Mouse (Mus musculus) forebrain, embryonic 14.5 days (tissue): Measurements from ENCODE around the gene Tspoap1. TPM values are rescaled to one million over a fixed set of nuclear protein-coding genes. Genes with fewer than 3 reads are reported as not detected.

Experiments
- ATAC-seq: fragments of 200-750 bp; cut with Nextera tagmentation; 2 replicates; pipeline ENCODE4 v1.8.0; 2017; ENCODE audit warnings: mild to moderate bottlenecking, moderate library complexity
- DNase-seq: peaks from one replicate; pipeline ENCODE4 v3.0.0-alpha.2; 2015; ENCODE audit warnings: low spot score
- H3K27ac ChIP-seq: fragments of 300-500 bp; sonication (generic); 2 replicates; pipeline ENCODE4 v1.5.1; 2014; ENCODE audit warnings: low read depth, mild to moderate bottlenecking, control low read depth, low read length, moderate library complexity
- H3K27me3 ChIP-seq: fragments of 300-500 bp; sonication (generic); replicated peaks from 2 replicates; pipeline ENCODE4 v1.6.1; 2014; ENCODE audit warnings: low read length, control low read depth, mixed read lengths; ENCODE audit not compliant: control insufficient read depth, insufficient read depth
- H3K36me3 ChIP-seq: fragments of 300-500 bp; sonication (generic); 2 replicates; pipeline ENCODE4 v1.6.1; 2014; ENCODE audit warnings: low read length, control low read depth; ENCODE audit not compliant: control insufficient read depth, insufficient read depth
- H3K4me1 ChIP-seq: fragments of 300-500 bp; sonication (generic); 2 replicates; pipeline ENCODE4 v1.6.1; 2014; ENCODE audit warnings: antibody characterized with exemption, low read length, control low read depth; ENCODE audit not compliant: control insufficient read depth, insufficient read depth
- H3K4me2 ChIP-seq: fragments of 300-500 bp; sonication (generic); 2 replicates; pipeline ENCODE4 v1.6.1; 2014; ENCODE audit warnings: mild to moderate bottlenecking, control low read depth, low read length
- H3K4me3 ChIP-seq: fragments of 300-500 bp; sonication (generic); 2 replicates; pipeline ENCODE4 v1.5.1; 2014; ENCODE audit warnings: low read depth, low read length, control low read depth
- H3K9ac ChIP-seq: fragments of 300-500 bp; sonication (generic); 2 replicates; pipeline ENCODE4 v1.6.1; 2014; ENCODE audit warnings: mild to moderate bottlenecking, low read length, control low read depth, moderate library complexity
- H3K9me3 ChIP-seq: fragments of 300-500 bp; sonication (generic); replicated peaks from 2 replicates; pipeline ENCODE4 v1.6.1; 2016; ENCODE audit warnings: low read length, control low read depth, mixed read lengths; ENCODE audit not compliant: control insufficient read depth
- WGBS: fragments of 180-500 bp; shearing (Covaris S2); extraction: QIAGEN DNeasy Blood & Tissue Kit; methylation state at CpG from one replicate; pipeline ENCODE4 v1.1.7; 2014; 5-methylcytosine and 5-hydroxymethylcytosine counted together
- polyA plus RNA-seq: library from polyadenylated mRNA; unstranded; fragments of >200 nt; fragmentation: Nextera tagmentation; extraction: Ambion mirVana; gene quantifications from 2 replicates; pipeline ENCODE4 v1.2.1, GENCODE M21; 2014

Gene Tspoap1
- polyA plus RNA-seq, 1 experiment from 2014 or later = 13.5 TPM

DNA sequence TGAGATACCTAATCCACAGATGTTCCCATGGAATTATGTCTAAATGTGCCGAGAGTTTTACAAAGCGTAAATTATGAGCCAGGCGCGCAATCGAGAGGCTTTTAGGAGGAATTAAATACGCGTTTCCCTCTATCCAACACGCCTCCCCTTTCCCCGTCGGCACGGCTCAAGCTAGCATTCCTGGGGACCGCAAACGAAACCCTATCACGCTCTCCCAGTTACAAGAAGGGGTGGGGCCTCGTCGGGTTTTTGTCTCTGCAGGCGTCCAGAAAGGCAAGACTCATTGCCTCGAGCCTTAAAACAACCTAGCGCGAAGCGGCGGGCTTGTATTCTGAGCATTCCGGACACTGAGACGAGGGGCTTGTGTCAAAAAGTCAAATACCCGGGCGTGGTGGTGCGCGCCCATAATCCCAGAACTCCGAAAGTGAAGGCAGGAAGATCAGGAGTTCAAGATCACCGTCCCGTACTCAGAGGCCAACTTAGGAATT is 23.6 kb upstream of the Tspoap1 start:
- DNase-seq = peak; percentile 74

DNA sequence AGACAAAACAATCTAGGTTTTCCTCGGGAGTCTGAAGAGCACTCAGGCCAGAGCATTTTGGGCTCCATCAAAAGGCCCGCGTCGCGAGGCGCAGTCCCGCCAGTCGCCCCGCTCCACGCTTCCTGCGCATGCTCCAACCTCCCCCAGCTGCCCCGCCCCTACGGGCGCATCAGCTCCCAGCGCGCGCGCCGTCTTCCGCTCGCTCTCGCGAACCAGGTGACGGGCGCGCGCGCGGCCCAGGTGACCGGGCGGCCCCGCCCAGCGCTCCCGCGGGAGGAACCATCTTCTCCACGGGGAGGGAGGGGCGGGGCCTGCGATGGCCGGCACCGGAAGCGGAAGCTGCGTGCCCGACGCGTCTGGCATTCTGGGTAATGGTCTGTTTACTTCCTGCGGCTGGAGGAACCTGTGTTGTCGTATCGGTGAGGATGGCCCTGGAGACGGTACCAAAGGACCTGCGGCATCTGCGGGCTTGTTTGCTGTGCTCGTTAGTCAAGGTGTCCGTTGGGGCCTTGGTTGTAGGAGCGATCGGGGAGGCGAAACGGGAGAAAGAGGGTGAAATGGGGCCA is 23.1 kb upstream of the Tspoap1 start, which contains the start of gene Supt4a:
TSS of gene Supt4a (plus strand) at position 378 of the 566 bp plus-strand sequence.
- Histone ChIP-seq H3K9me3 (no peaks in the 10 kb centered on the region), H3K36me3 (peaks cover 28% of the 10 kb centered on the region), H3K4me2 (peak within 1 kb of the TSS; percentile 98), H3K27ac (peak within 1 kb of the TSS; percentile 62), H3K27me3 (no peaks in the 10 kb centered on the region), H3K9ac (peak within 1 kb of the TSS; percentile 80), H3K4me3 (peak within 1 kb of the TSS; percentile 75), H3K4me1 (peaks cover 3% of the 10 kb centered on the region; the same call in 1 of the 2 replicates)
- DNase-seq (peak; percentile 99), ATAC-seq (peak; percentile 95)
- 0% methylated on average over 53 of the region's 57 CpGs for WGBS

More for the DNA sequence above, 23.6 kb upstream of the Tspoap1 start:
- H3K9me3 ChIP-seq = no peaks in the 10 kb centered on the region
- peak overlapping the region; percentile 62 for H3K27ac ChIP-seq
- 1% methylated on average over 31 of the region's 31 CpGs for WGBS
- H3K9ac ChIP-seq = peak overlapping the region; percentile 67
- peaks cover 3% of the 10 kb centered on the region; the same call in 1 of the 2 replicates for H3K4me1 ChIP-seq
- H3K4me2 ChIP-seq = peak overlapping the region; percentile 76
- peak overlapping the region; percentile 75 for H3K4me3 ChIP-seq
- peaks cover 22% of the 10 kb centered on the region for H3K36me3 ChIP-seq
- H3K27me3 ChIP-seq = no peaks in the 10 kb centered on the region
- ATAC-seq = peak; percentile 75

DNA sequence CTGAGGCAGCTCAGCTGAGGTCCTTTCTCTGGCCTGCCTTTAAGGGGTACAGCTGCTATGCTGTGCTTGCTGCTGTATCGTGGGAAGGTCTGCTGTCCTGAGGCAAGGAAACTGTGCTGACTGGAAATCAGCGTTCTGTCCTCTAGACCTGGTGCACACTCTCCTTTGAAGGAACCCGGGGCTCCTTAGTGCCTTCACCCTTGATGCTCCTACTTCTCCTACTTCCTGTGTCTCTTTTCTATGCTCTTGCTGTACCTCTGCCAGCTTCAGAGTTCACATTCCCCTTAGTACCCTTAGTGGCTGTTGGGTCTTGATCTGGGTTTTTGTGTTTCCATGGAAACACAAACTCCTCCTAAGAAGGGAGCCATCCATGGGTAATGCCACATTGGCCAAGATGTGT is 16.6 kb upstream of the Tspoap1 start:
- ATAC-seq = no peak
- Histone ChIP-seq H3K36me3 (peaks cover 47% of the 10 kb centered on the region), H3K4me1 (no peaks in the 10 kb centered on the region), H3K9ac (no peak overlapping the region), H3K27me3 (no peaks in the 10 kb centered on the region), H3K27ac (no peak overlapping the region), H3K4me3 (no peak overlapping the region), H3K4me2 (no peak overlapping the region), H3K9me3 (no peaks in the 10 kb centered on the region)
- 96% methylated on average over 3 of the region's 3 CpGs for WGBS
- DNase-seq = no peak

DNA sequence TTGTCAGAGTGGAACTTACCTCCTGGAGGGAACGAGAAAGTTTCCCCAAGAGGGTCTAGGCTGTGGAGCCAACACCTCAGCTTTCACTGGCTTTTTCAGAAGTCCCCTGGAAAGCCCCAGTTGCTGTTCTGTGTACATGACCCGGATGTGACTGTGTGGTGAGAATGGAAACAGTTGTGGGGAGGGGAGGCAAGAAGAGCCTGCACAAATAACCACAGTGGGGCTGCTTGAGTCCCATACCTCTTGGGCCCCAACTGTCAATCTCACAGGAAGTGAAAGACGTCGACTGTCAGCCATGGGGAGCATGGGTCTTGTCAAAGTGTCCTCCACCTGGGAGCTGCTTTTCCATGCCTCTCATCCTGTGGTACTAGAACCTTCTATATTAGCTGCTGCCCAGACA is 15.4 kb upstream of the Tspoap1 start:
- Histone ChIP-seq H3K4me3 (no peak overlapping the region), H3K4me2 (no peak overlapping the region), H3K27ac (no peak overlapping the region), H3K9me3 (no peaks in the 10 kb centered on the region), H3K36me3 (peaks cover 40% of the 10 kb centered on the region), H3K27me3 (no peaks in the 10 kb centered on the region), H3K9ac (no peak overlapping the region), H3K4me1 (no peaks in the 10 kb centered on the region)
- ATAC-seq (no peak), DNase-seq (no peak)
- 82% methylated on average over 4 of the region's 4 CpGs for WGBS

DNA sequence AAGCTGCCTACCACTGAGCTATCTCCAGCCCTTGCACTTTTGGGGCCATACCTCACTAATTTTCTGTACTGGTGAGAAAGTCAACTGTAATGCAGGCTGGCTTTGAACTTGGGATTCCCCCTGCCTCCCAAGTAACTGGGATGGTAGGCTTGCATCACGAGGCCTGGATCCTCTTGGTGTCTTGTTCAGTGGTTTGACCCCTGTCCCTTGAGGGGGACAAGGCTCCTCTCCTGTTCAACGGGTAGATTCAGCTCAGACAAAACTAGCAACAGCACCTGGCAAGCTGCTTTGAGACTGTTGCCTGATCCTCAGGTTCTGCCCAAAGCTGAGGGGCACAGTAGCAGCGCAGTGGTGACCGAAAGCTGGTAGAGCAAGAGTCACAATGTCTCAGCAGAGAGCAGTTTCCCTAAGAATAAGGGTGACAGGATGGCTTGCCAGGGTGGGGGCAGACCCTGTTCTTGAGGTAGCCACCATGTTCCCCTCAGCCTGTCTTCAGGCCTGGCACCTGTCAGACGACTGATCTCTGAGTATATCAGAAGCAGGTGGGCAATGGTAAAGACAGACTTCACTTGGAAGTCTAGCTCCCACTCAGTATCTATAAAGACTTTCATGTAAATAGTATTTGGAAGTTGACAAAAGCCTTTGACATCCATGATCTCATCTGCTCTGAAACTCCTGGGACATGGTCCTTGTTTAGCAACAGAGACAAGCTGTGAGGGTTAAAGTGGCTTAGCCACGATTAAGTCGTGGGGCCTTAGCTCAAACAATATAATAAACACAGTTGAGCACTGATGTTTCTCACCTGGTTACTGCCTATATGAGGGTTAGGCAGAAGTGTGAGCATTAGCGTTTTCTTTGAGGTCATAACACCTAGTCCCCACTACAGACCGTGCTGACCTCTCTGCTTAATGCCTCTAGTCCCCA is 14.4 kb upstream of the Tspoap1 start:
- DNase-seq (no peak), ATAC-seq (no peak)
- Histone ChIP-seq H3K9me3 (no peaks in the 10 kb centered on the region), H3K4me1 (no peaks in the 10 kb centered on the region), H3K36me3 (peaks cover 30% of the 10 kb centered on the region), H3K4me2 (no peak overlapping the region), H3K27me3 (no peaks in the 10 kb centered on the region), H3K27ac (no peak overlapping the region), H3K4me3 (no peak overlapping the region), H3K9ac (no peak overlapping the region)
- WGBS = 79% methylated on average over 9 of the region's 9 CpGs

DNA sequence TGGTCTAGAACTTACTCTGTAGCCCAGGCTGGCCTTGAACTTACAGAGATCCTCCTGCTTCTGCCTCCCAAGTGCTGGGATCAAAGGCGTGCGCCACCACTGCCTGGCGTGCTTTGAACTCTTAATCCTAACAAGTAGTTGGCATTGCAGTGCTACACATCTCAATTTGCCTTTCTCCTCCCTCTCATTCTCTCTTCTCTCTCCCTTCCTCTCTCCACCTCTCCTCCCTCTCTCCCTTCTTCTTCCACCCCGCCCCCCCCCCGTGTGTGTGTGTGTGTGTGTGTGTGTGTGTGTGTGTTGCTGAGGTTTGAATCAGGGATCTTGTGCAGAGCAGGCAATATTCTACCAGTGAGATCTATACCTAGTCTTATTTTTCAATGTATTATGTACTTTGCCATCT is 13.0 kb upstream of the Tspoap1 start:
- no peaks in the 10 kb centered on the region for H3K27me3 ChIP-seq
- peaks cover 19% of the 10 kb centered on the region for H3K36me3 ChIP-seq
- no peak overlapping the region for H3K27ac ChIP-seq
- no peak overlapping the region for H3K4me3 ChIP-seq
- no peaks in the 10 kb centered on the region for H3K4me1 ChIP-seq
- no peak overlapping the region for H3K4me2 ChIP-seq
- no peaks in the 10 kb centered on the region for H3K9me3 ChIP-seq
- no peak overlapping the region for H3K9ac ChIP-seq
- ATAC-seq = no peak
- DNase-seq = no peak
- WGBS = 93% methylated on average over 4 of the region's 5 CpGs

DNA sequence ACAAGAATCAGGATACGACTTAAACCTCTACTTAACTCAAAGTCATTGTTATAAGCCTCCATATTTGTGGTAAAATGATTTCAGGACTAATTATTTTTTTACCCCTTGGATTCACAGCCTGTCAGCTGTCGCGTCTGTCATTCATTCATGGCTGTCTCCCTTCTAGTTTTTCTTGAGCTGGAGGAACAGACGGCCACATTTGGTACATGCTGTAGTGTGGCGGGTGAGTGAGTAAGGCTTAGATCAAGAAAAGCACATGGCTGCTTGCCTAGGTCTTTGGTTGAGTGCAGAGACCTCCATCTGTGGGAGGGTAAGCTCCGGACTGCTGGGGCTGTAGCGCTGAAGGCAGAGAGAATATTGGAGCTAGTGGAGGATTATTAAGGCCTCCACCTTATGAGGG is 12.6 kb upstream of the Tspoap1 start:
- Histone ChIP-seq H3K36me3 (peaks cover 17% of the 10 kb centered on the region), H3K27ac (no peak overlapping the region), H3K4me2 (no peak overlapping the region), H3K4me1 (no peaks in the 10 kb centered on the region), H3K9me3 (no peaks in the 10 kb centered on the region), H3K27me3 (no peaks in the 10 kb centered on the region), H3K4me3 (no peak overlapping the region), H3K9ac (no peak overlapping the region)
- DNase-seq = peak; percentile 5
- ATAC-seq = no peak
- 86% methylated on average over 7 of the region's 7 CpGs for WGBS

DNA sequence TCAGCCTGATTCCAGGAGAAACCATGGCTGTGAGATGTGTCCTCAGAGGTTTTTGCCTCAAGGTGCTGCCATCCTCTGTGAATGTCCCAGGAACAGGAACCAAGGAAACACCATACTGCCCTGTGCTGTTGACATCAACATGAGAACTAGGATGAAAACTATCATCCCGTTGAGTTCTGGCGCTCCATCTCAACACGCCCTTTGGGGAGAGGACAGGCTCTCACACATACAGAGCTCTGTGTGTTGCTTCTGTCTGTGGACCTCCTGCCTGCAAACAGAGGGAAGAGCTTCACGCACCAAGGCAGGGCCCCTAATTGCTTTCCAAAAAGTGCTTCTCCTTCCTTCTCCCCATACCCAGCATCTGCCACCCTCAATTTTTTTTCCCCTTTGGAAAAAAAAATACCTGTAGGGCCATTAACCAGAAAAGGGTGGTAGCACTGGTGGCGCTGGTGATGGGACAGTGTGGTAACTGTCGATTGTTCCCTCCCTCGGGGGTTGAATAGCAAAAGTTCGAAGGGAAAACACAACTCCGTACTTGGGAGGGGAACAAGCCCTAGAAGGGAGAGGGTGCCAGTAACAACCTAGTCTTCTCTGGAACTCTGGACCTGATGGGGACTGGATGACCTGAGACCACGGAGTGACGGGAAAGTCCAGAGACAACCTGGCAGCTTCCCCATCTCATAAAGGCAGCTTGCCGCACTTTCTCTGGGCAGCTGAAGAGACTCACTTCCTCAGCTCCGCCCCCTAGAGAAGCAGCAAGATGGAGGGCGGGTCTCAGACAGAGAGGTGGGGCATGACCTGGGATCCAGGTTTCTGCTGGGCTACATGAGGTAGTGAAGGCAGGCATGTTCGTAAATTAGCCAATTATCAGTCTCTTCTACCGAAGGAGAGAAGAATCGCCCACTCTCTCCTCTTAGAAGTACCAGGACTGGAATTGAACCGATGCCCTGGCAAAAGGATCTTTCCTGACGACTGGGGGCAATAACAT is 11.9 kb upstream of the Tspoap1 start:
- DNase-seq (no peak), ATAC-seq (no peak)
- Histone ChIP-seq H3K36me3 (peaks cover 13% of the 10 kb centered on the region), H3K4me2 (no peak overlapping the region), H3K4me1 (no peaks in the 10 kb centered on the region), H3K9ac (no peak overlapping the region), H3K27ac (no peak overlapping the region), H3K9me3 (no peaks in the 10 kb centered on the region), H3K4me3 (no peak overlapping the region), H3K27me3 (no peaks in the 10 kb centered on the region)
- WGBS = 46% methylated on average over 19 of the region's 19 CpGs
